27 mouse cellular contexts compared by ENCODE assay signal in the genomic region with DNA sequence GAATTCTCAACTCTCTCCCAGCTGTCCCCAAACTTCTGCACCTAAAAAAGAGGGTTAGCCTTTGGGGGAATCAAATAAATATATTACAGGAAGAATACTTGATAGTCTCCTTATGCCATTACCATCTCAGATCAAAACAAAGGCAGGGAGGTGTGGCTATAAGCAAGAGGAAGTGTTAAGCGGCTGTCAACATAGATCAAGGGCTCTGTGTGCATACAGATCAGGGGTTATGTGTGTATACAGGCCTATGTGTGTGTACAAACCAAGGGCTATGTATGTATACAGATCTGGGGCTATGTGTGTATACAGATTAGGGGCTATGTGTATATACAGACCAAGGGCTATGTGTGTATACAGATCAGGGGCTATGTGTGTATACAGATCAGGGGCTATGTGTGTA. TPM values are rescaled to one million over a fixed set of nuclear protein-coding genes. Genes with fewer than 3 reads are reported as not detected.
DNase-seq lines count a peak whose midpoint lies in the region; ATAC-seq lines count a peak whose summit lies in the region.
"Had no signal": no experiment of that assay in that cellular context is flagged by ENCODE, and none has a peak within 500 bp of the region (broad histone marks: within the 10 kb centered on the region; RNA-seq: fewer than 3 reads in every experiment).

No protein-coding gene starts in this region.

- H3K27me3 ChIP-seq in midbrain, embryonic 11.5 days (ENCODE audit: control insufficient read depth, insufficient read depth, low read length), result no peaks in the 10 kb centered on the region
- H3K27me3 ChIP-seq in midbrain, embryonic 13.5 days, result no peaks in the 10 kb centered on the region
- H3K27me3 ChIP-seq: embryonic facial prominence, embryonic 12.5 days; embryonic facial prominence, embryonic 15.5 days; forebrain, embryonic 15.5 days; heart, embryonic 12.5 days; heart, embryonic 15.5 days; hindbrain, embryonic 13.5 days; Patski had no signal

- no peaks in the 10 kb centered on the region for H3K9me3 ChIP-seq in midbrain, embryonic 11.5 days (ENCODE audit: control insufficient read depth, low read length)
- no peaks in the 10 kb centered on the region for H3K9me3 ChIP-seq in midbrain, embryonic 13.5 days
- H3K9me3 ChIP-seq: embryonic facial prominence, embryonic 12.5 days; embryonic facial prominence, embryonic 15.5 days; forebrain, embryonic 15.5 days; heart, embryonic 12.5 days; heart, embryonic 15.5 days; hindbrain, embryonic 13.5 days had no signal

- no peak overlapping the region for H3K9ac ChIP-seq in midbrain, embryonic 11.5 days (ENCODE audit: low read length)
- H3K9ac ChIP-seq in midbrain, embryonic 13.5 days (replicated peaks), result no peak overlapping the region
- H3K9ac ChIP-seq: embryonic facial prominence, embryonic 12.5 days; embryonic facial prominence, embryonic 15.5 days; forebrain, embryonic 15.5 days; heart, embryonic 12.5 days; heart, embryonic 15.5 days; hindbrain, embryonic 13.5 days had no signal

- no peak for ATAC-seq in midbrain, embryonic 11.5 days (ENCODE audit: low FRiP score)
- no peak for ATAC-seq in midbrain, embryonic 13.5 days
- peak; percentile 79 for ATAC-seq in activated CD4-positive, CD25-positive, alpha-beta regulatory T cell, adult 4 months
- ATAC-seq: forebrain, embryonic 15.5 days; hindbrain, embryonic 16.5 days; intestine, embryonic 16.5 days; Patski had no signal

- 85% methylated on average over 1 of the region's 1 CpGs for WGBS in midbrain, embryonic 11.5 days
- WGBS in midbrain, embryonic 13.5 days, result 87% methylated on average over 1 of the region's 1 CpGs

- H3K4me1 ChIP-seq in midbrain, embryonic 11.5 days (ENCODE audit: control insufficient read depth, insufficient read depth, low read length), result no peaks in the 10 kb centered on the region; the same call in 1 of the 2 replicates
- H3K4me1 ChIP-seq in midbrain, embryonic 13.5 days (replicated peaks), result peaks cover 8% of the 10 kb centered on the region; the same call in 1 of the 2 replicates
- H3K4me1 ChIP-seq: embryonic facial prominence, embryonic 12.5 days; forebrain, embryonic 15.5 days; heart, embryonic 15.5 days; hindbrain, embryonic 10.5 days; hindbrain, embryonic 13.5 days had no signal

- no peak overlapping the region for H3K4me3 ChIP-seq in midbrain, embryonic 11.5 days (ENCODE audit: low read depth, low read length)
- H3K4me3 ChIP-seq in midbrain, embryonic 13.5 days (replicated peaks), result no peak overlapping the region
- H3K4me3 ChIP-seq: embryonic facial prominence, embryonic 12.5 days; embryonic facial prominence, embryonic 15.5 days; forebrain, embryonic 15.5 days; heart, embryonic 12.5 days; heart, embryonic 15.5 days; hindbrain, embryonic 10.5 days; hindbrain, embryonic 13.5 days had no signal

- no peak overlapping the region for H3K27ac ChIP-seq in midbrain, embryonic 11.5 days (ENCODE audit: low read depth, low read length)
- no peak overlapping the region for H3K27ac ChIP-seq in midbrain, embryonic 13.5 days
- H3K27ac ChIP-seq: embryonic facial prominence, embryonic 12.5 days; embryonic facial prominence, embryonic 15.5 days; forebrain, embryonic 15.5 days; heart, embryonic 15.5 days; hindbrain, embryonic 10.5 days; hindbrain, embryonic 13.5 days had no signal

- H3K36me3 ChIP-seq in midbrain, embryonic 11.5 days (ENCODE audit: control insufficient read depth, insufficient read depth, low read length), result no peaks in the 10 kb centered on the region
- H3K36me3 ChIP-seq in midbrain, embryonic 13.5 days, result no peaks in the 10 kb centered on the region
- H3K36me3 ChIP-seq: embryonic facial prominence, embryonic 12.5 days; embryonic facial prominence, embryonic 15.5 days; forebrain, embryonic 15.5 days; heart, embryonic 12.5 days; heart, embryonic 15.5 days; hindbrain, embryonic 13.5 days had no signal

- H3K4me2 ChIP-seq in midbrain, embryonic 11.5 days, result no peak overlapping the region
- no peak overlapping the region for H3K4me2 ChIP-seq in midbrain, embryonic 13.5 days (replicated peaks)
- H3K4me2 ChIP-seq: embryonic facial prominence, embryonic 12.5 days; embryonic facial prominence, embryonic 15.5 days; forebrain, embryonic 15.5 days; heart, embryonic 12.5 days; heart, embryonic 15.5 days; hindbrain, embryonic 13.5 days had no signal

- DNase-seq in midbrain, embryonic 11.5 days (ENCODE audit: low spot score, missing footprints), result peak; percentile 68
- DNase-seq in naive thymus-derived CD4-positive, alpha-beta T cell, adult 2 months (ENCODE audit: low read depth), result peak; percentile 31
- no peak for DNase-seq in Muller cell, postnatal 12 days (ENCODE audit: inconsistent ontology term)
- DNase-seq in adrenal gland, postnatal 4 days (ENCODE audit: low spot score in 2 of 2), result no peak
- DNase-seq: adrenal gland, adult 2 months; adrenal gland, postnatal 14 days; cerebellum, adult 11-12 months; cerebellum, adult 8-10 months; cerebellum, postnatal 10 days; cerebellum, postnatal 36 days; gastrocnemius, postnatal 25 days; heart, adult 18-20 months; heart, postnatal 10 days; heart, postnatal 36 days had no signal

RNA-seq across cellular contexts. Expression of gene Cnksr3, which starts 38.9 kb away (rescaled TPM):
- 6.7 and 7.4 TPM in 2 replicates for polyA plus RNA-seq in midbrain, embryonic 11.5 days (2014; fragmentation: Nextera tagmentation; extraction: Ambion mirVana)
- 3.1 and 3.3 TPM in 2 replicates for polyA plus RNA-seq in midbrain, embryonic 13.5 days (2015; fragmentation: Nextera tagmentation; extraction: Ambion mirVana)
- polyA plus RNA-seq in activated CD4-positive, CD25-positive, alpha-beta regulatory T cell, adult 4 months (2017; shearing (Covaris generic)), result 1 to 10 TPM; 3.2 to 3.6 TPM
- total RNA-seq in adrenal gland, postnatal 4 days (2021), result 10 to 100 TPM; 18.1 to 21.3 TPM
- total RNA-seq: MEL had no signal

Comparison
In these comparisons a context has a peak if more than half of its experiments do, and no peak if none do; other contexts are left out.
1. DNase-seq: peak in midbrain, embryonic 11.5 days (single experiment) and naive thymus-derived CD4-positive, alpha-beta T cell, adult 2 months (single experiment); none in Muller cell, postnatal 12 days (single experiment) and adrenal gland, postnatal 4 days (0 of 2).